Mouse (Mus musculus) stomach, postnatal 0 days (tissue): ENCODE measurements around the gene Wwox. TPM values are rescaled to one million over a fixed set of nuclear protein-coding genes. Genes with fewer than 3 reads are reported as not detected.

Experiments used
- ATAC-seq: fragments of 200-750 bp; cut with Nextera tagmentation; 2 replicates; pipeline ENCODE4 v1.8.0; 2017; ENCODE audit not compliant: low FRiP score, low TSS enrichment
- DNase-seq: peaks from one replicate; pipeline ENCODE4 v3.0.0-alpha.2; 2016; ENCODE audit warnings: low spot score
- H3K27ac ChIP-seq: fragments of 300-500 bp; sonication (generic); replicated peaks from 2 replicates; pipeline ENCODE4 v1.5.1; 2014; ENCODE audit warnings: mild to moderate bottlenecking, control low read depth
- H3K27me3 ChIP-seq: fragments of 300-500 bp; sonication (generic); 2 replicates; pipeline ENCODE4 v1.6.1; 2014; ENCODE audit warnings: low read length; ENCODE audit not compliant: control insufficient read depth, insufficient read depth
- H3K36me3 ChIP-seq: fragments of 300-500 bp; sonication (generic); 2 replicates; pipeline ENCODE4 v1.6.1; 2014; ENCODE audit warnings: low read length, mixed read lengths; ENCODE audit not compliant: control insufficient read depth, insufficient read depth
- H3K4me1 ChIP-seq: fragments of 300-500 bp; sonication (generic); replicated peaks from 2 replicates; pipeline ENCODE4 v1.6.1; 2014; ENCODE audit warnings: antibody characterized with exemption; ENCODE audit not compliant: control insufficient read depth, insufficient read depth
- H3K4me2 ChIP-seq: fragments of 300-500 bp; sonication (generic); replicated peaks from 2 replicates; pipeline ENCODE4 v1.6.1; 2014; ENCODE audit warnings: low read depth, mild to moderate bottlenecking, control low read depth, moderate library complexity
- H3K4me3 ChIP-seq: fragments of 300-500 bp; sonication (generic); 2 replicates; pipeline ENCODE4 v1.5.1; 2014; ENCODE audit warnings: low read depth, low read length, control low read depth
- H3K9ac ChIP-seq: fragments of 300-500 bp; sonication (generic); 2 replicates; pipeline ENCODE4 v1.6.1; 2014; ENCODE audit warnings: mild to moderate bottlenecking, low read length, control low read depth, mixed read lengths
- H3K9me3 ChIP-seq: fragments of 300-500 bp; sonication (generic); 2 replicates; pipeline ENCODE4 v1.6.1; 2016; ENCODE audit warnings: low read length; ENCODE audit not compliant: control insufficient read depth
- CTCF ChIP-seq: IDR thresholded peaks from 2 replicates; pipeline ENCODE4 v1.5.1; 2016; ENCODE audit warnings: antibody characterized with exemption, low read depth, mild to moderate bottlenecking, moderate library complexity
- EP300 ChIP-seq: optimal IDR thresholded peaks from 2 replicates; pipeline ENCODE3; 2016; ENCODE audit warnings: antibody characterized with exemption
- WGBS: fragments of 180-500 bp; shearing (Covaris S2); extraction: QIAGEN DNeasy Blood & Tissue Kit; methylation state at CpG from one replicate; pipeline ENCODE4 v1.1.7; 2014; 5-methylcytosine and 5-hydroxymethylcytosine counted together
- polyA plus RNA-seq: library from polyadenylated mRNA; unstranded; fragments of >200 nt; fragmentation: Nextera tagmentation; extraction: Ambion mirVana; gene quantifications from 2 replicates; pipeline ENCODE4 v1.2.1, GENCODE M21; 2015

The Wwox gene
- polyA plus RNA-seq, 1 experiment from 2014 or later, result 9.2 TPM

- H3K9me3 ChIP-seq, result no peaks in the 10 kb centered on the region
- H3K9ac ChIP-seq, result no peak overlapping the region
- no peak overlapping the region for H3K4me2 ChIP-seq
- H3K36me3 ChIP-seq, result no peaks in the 10 kb centered on the region
- no peak for TF ChIP-seq CTCF
- no peak for TF ChIP-seq EP300
- no peak overlapping the region for H3K4me3 ChIP-seq
- no peak overlapping the region for H3K27ac ChIP-seq
- no peaks in the 10 kb centered on the region for H3K27me3 ChIP-seq
- DNase-seq (no peak), ATAC-seq (no peak)
- no peaks in the 10 kb centered on the region for H3K4me1 ChIP-seq
- 63% methylated on average over 6 of the region's 6 CpGs for WGBS
These were observed 834.5 kb downstream of the Wwox start for GRCm38 (mm10) chr8:115273976-115274375.

- H3K9ac ChIP-seq, result no peak overlapping the region
- no peaks in the 10 kb centered on the region for H3K27me3 ChIP-seq
- ATAC-seq (no peak), DNase-seq (no peak)
- 60% methylated on average over 2 of the region's 2 CpGs for WGBS
- H3K4me3 ChIP-seq, result no peak overlapping the region
- H3K4me1 ChIP-seq, result no peaks in the 10 kb centered on the region
- H3K9me3 ChIP-seq, result no peaks in the 10 kb centered on the region
- no peak overlapping the region for H3K27ac ChIP-seq
- H3K4me2 ChIP-seq, result no peak overlapping the region
- H3K36me3 ChIP-seq, result no peaks in the 10 kb centered on the region
- no peak for TF ChIP-seq EP300
- no peak for TF ChIP-seq CTCF
These were observed 836.8 kb downstream of the Wwox start for GRCm38 (mm10) chr8:115276281-115276680.

- TF ChIP-seq EP300, result no peak
- TF ChIP-seq CTCF, result no peak
- no peaks in the 10 kb centered on the region for H3K27me3 ChIP-seq
- H3K27ac ChIP-seq, result no peak overlapping the region
- no peak overlapping the region for H3K4me2 ChIP-seq
- ATAC-seq (no peak), DNase-seq (no peak)
- no peaks in the 10 kb centered on the region for H3K4me1 ChIP-seq
- no peaks in the 10 kb centered on the region for H3K9me3 ChIP-seq
- no peak overlapping the region for H3K4me3 ChIP-seq
- no peak overlapping the region for H3K9ac ChIP-seq
- no peaks in the 10 kb centered on the region for H3K36me3 ChIP-seq
- WGBS, result 95% methylated on average over 5 of the region's 5 CpGs
These were observed 838.8 kb downstream of the Wwox start for GRCm38 (mm10) chr8:115278291-115278690.

GRCm38 (mm10) chr8:115290224-115290623 is 850.8 kb downstream of the Wwox start:
- DNase-seq, result no peak
- Histone ChIP-seq H3K27me3 (no peaks in the 10 kb centered on the region), H3K9me3 (no peaks in the 10 kb centered on the region), H3K9ac (no peak overlapping the region), H3K27ac (no peak overlapping the region), H3K36me3 (no peaks in the 10 kb centered on the region), H3K4me1 (no peaks in the 10 kb centered on the region), H3K4me3 (no peak overlapping the region), H3K4me2 (no peak overlapping the region)
- ATAC-seq, result no peak
- TF ChIP-seq CTCF, result no peak
- TF ChIP-seq EP300, result no peak
- 28% methylated on average over 8 of the region's 8 CpGs for WGBS

- Histone ChIP-seq H3K4me3 (no peak overlapping the region), H3K27me3 (no peaks in the 10 kb centered on the region), H3K4me2 (no peak overlapping the region), H3K9ac (no peak overlapping the region), H3K9me3 (no peaks in the 10 kb centered on the region), H3K36me3 (no peaks in the 10 kb centered on the region), H3K4me1 (no peaks in the 10 kb centered on the region), H3K27ac (no peak overlapping the region)
- ATAC-seq, result no peak
- TF ChIP-seq CTCF (no peak), EP300 (no peak)
- no peak for DNase-seq
- 47% methylated on average over 9 of the region's 9 CpGs for WGBS
These were observed 857.3 kb downstream of the Wwox start for GRCm38 (mm10) chr8:115296760-115297159.

GRCm38 (mm10) chr8:115302484-115302883 is 863.0 kb downstream of the Wwox start:
- H3K4me1 ChIP-seq, result no peaks in the 10 kb centered on the region
- H3K9ac ChIP-seq, result no peak overlapping the region
- H3K27ac ChIP-seq, result no peak overlapping the region
- H3K9me3 ChIP-seq, result no peaks in the 10 kb centered on the region
- H3K27me3 ChIP-seq, result no peaks in the 10 kb centered on the region
- H3K4me3 ChIP-seq, result no peak overlapping the region
- 50% methylated on average over 7 of the region's 7 CpGs for WGBS
- no peak overlapping the region for H3K4me2 ChIP-seq
- DNase-seq (no peak), ATAC-seq (no peak)
- TF ChIP-seq EP300, result no peak
- no peak for TF ChIP-seq CTCF
- H3K36me3 ChIP-seq, result no peaks in the 10 kb centered on the region
